Mouse (Mus musculus) heart, adult 8-10 months (tissue): ENCODE data around the gene Plpp3. TPM values are rescaled to one million over a fixed set of nuclear protein-coding genes. Genes with fewer than 3 reads are reported as not detected.
"Not testable (repeated sequence)": the region's sequence is repeated elsewhere in the genome, so short reads cannot be mapped to it uniquely, and the experiment has no call there.

ENCODE experiments used
- DNase-seq: peaks from one replicate; pipeline ENCODE4 v3.0.0; 2022; ENCODE audit warnings: low spot score
- total RNA-seq, 4 experiments: library from RNA; stranded (reverse); gene quantifications; 2 replicates each; pipeline ENCODE4 v1.2.4; 2022

Gene Plpp3
- total RNA-seq, 4 experiments from 2014 or later = 51.8 to 58.4 (median 54.5) TPM

- DNase-seq = no peak
Measured at GRCm38 (mm10) chr4:105257667-105258560, 100.8 kb downstream of the Plpp3 start.

- DNase-seq = no peak
Measured at GRCm38 (mm10) chr4:105260385-105260784, 103.2 kb downstream of the Plpp3 start.

- DNase-seq = no peak
Measured at GRCm38 (mm10) chr4:105260893-105261769, 104.0 kb downstream of the Plpp3 start.

GRCm38 (mm10) chr4:105262358-105262757 lies 105.2 kb downstream of the Plpp3 start:
- DNase-seq = peak; percentile 61

GRCm38 (mm10) chr4:105263600-105263999 lies 106.5 kb downstream of the Plpp3 start:
- DNase-seq = no peak

GRCm38 (mm10) chr4:105265041-105265440 lies 107.9 kb downstream of the Plpp3 start:
- DNase-seq = no peak

GRCm38 (mm10) chr4:105265678-105266077 lies 108.5 kb downstream of the Plpp3 start:
- no peak for DNase-seq

- no peak for DNase-seq
Measured at GRCm38 (mm10) chr4:105268202-105268730, 111.1 kb downstream of the Plpp3 start.

GRCm38 (mm10) chr4:105269398-105269797 lies 112.3 kb downstream of the Plpp3 start:
- not testable (repeated sequence) for DNase-seq

- DNase-seq = peak; percentile 43
Measured at GRCm38 (mm10) chr4:105271166-105271565, 114.0 kb downstream of the Plpp3 start.

GRCm38 (mm10) chr4:105273034-105273433 lies 115.9 kb downstream of the Plpp3 start:
- no peak for DNase-seq

- DNase-seq = no peak
Measured at GRCm38 (mm10) chr4:105273486-105273885, 116.3 kb downstream of the Plpp3 start.

- no peak for DNase-seq
Measured at GRCm38 (mm10) chr4:105275616-105276015, 118.5 kb downstream of the Plpp3 start.

GRCm38 (mm10) chr4:105276062-105276795 lies 119.1 kb downstream of the Plpp3 start:
- DNase-seq = no peak

GRCm38 (mm10) chr4:105278161-105278560 lies 121.0 kb downstream of the Plpp3 start:
- no peak for DNase-seq

- peak; percentile 74 for DNase-seq
Measured at GRCm38 (mm10) chr4:105278571-105279410, 121.6 kb downstream of the Plpp3 start.

- DNase-seq = peak; percentile 53
Measured at GRCm38 (mm10) chr4:105279806-105280205, 122.7 kb downstream of the Plpp3 start.

GRCm38 (mm10) chr4:105281751-105282231 lies 124.6 kb downstream of the Plpp3 start:
- DNase-seq = no peak
